Comparison of ENCODE assay signal across 17 mouse cellular contexts in the genomic region with DNA sequence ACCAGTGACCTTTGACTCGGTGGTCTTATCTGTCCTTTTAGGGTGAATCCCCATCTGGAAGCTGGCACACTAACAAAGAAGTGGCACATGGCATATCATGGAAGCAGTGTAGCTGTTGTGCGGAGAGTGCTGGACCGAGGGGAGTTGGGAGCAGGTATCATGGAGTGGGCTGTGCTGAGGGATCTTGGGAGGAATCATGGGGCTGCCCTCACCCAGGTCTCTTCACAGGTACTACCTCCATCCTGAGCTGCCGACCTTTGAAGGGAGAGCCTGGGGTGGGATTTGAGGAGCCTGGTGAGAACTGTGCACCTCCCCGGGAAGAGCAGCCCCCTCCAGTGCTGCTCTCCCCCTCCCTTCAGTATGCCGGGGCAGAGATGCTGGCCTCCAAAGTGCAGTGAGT. TPM values are rescaled to one million over a fixed set of nuclear protein-coding genes. Genes with fewer than 3 reads are reported as not detected.
"Had no signal": no experiment of that assay in that cellular context is flagged by ENCODE, and none has a peak within 500 bp of the region (broad histone marks: within the 10 kb centered on the region; RNA-seq: fewer than 3 reads in every experiment).

No protein-coding gene starts in this region.

- ATAC-seq: liver, embryonic 12.5 days; midbrain, embryonic 13.5 days had no signal

- H3K9ac ChIP-seq: limb, embryonic 15.5 days; liver, embryonic 12.5 days; lung, embryonic 14.5 days; midbrain, embryonic 13.5 days; stomach, embryonic 15.5 days had no signal

- H3K4me2 ChIP-seq: limb, embryonic 15.5 days; lung, embryonic 14.5 days; midbrain, embryonic 13.5 days; stomach, embryonic 15.5 days had no signal

- DNase-seq: layer of hippocampus, adult 9-11 months; layer of hippocampus, postnatal 36 days; lung, embryonic 14.5 days; lung, postnatal 10 days; lung, postnatal 4 days; retina, postnatal 1 day; right cerebral cortex, postnatal 4 days; thymus, adult 2 months; thymus, postnatal 25 days had no signal

- H3K27me3 ChIP-seq: limb, embryonic 15.5 days; liver, embryonic 12.5 days; midbrain, embryonic 13.5 days; stomach, embryonic 15.5 days had no signal

- H3K9me3 ChIP-seq: limb, embryonic 15.5 days; liver, embryonic 12.5 days; midbrain, embryonic 13.5 days; stomach, embryonic 15.5 days had no signal

- H3K27ac ChIP-seq: limb, embryonic 15.5 days; midbrain, embryonic 13.5 days; stomach, embryonic 15.5 days had no signal

- H3K4me3 ChIP-seq: limb, embryonic 15.5 days; liver, embryonic 12.5 days; midbrain, embryonic 13.5 days; myocyte; stomach, embryonic 15.5 days had no signal

RNA-seq across cellular contexts. Expression of gene Acap1, which starts 16.4 kb away (rescaled TPM):
- total RNA-seq: layer of hippocampus, adult 18-20 months; layer of hippocampus, postnatal 36 days; left cerebral cortex, adult 8-10 months; left cerebral cortex, postnatal 25 days had no signal
